Mouse (Mus musculus): ENCODE measurements around the gene Ubxn11. TPM values are rescaled to one million over a fixed set of nuclear protein-coding genes. Genes with fewer than 3 reads are reported as not detected.

Ubxn11 gene
- total and polyA plus RNA-seq, 3 experiments = 1.6 to 6.9 (median 2.1) TPM

- intact Hi-C loops (cut with DNase I) = no loop called here
- Histone ChIP-seq H3K4me3 (no peak overlapping the region), H3K27ac (no peak overlapping the region), H3K9ac (ENCODE audit: low read depth, low read length) (no peak overlapping the region), H3K4me1 (ENCODE audit: control insufficient read depth, insufficient read depth, low read length) (no peaks in the 10 kb centered on the region), H3K36me3 (ENCODE audit: control insufficient read depth, insufficient read depth, low read length) (no peaks in the 10 kb centered on the region), H3K27me3 (ENCODE audit: control insufficient read depth, insufficient read depth, low read length) (no peaks in the 10 kb centered on the region), H3K79me2 (replicated peaks; ENCODE audit: control insufficient read depth, insufficient read depth, low read length) (no peaks in the 10 kb centered on the region)
- no peak for TF ChIP-seq CTCF (IDR thresholded peaks at IDR 0.05)
- 0 out of 2 replicates have a peak, but pooled peaks have one; percentile 20 for TF ChIP-seq EP300 (IDR thresholded peaks at IDR 0.05; ENCODE audit: insufficient read depth, low read depth, low read length)
- TF ChIP-seq POLR2A (IDR thresholded peaks at IDR 0.05; ENCODE audit: insufficient read depth, low read depth, low read length) = no peak
- WGBS = 52% methylated on average over 8 of the region's 8 CpGs
- peak in 1 of 2 experiments; percentile 69 for DNase-seq
Observed at GRCm38 (mm10) chr4:134117012-134117411, 14.6 kb downstream of the Ubxn11 start.

- H3K27me3 ChIP-seq (ENCODE audit: control insufficient read depth, insufficient read depth, low read length) = no peaks in the 10 kb centered on the region
- no peak overlapping the region for H3K9ac ChIP-seq (ENCODE audit: low read depth, low read length)
- no peak overlapping the region for H3K27ac ChIP-seq
- DNase-seq = no peak
- WGBS = 35% methylated on average over 14 of the region's 14 CpGs
- TF ChIP-seq EP300 (IDR thresholded peaks at IDR 0.05; ENCODE audit: insufficient read depth, low read depth, low read length) (no peak), CTCF (IDR thresholded peaks at IDR 0.05) (no peak), POLR2A (IDR thresholded peaks at IDR 0.05; ENCODE audit: insufficient read depth, low read depth, low read length) (no peak)
- H3K79me2 ChIP-seq (replicated peaks; ENCODE audit: control insufficient read depth, insufficient read depth, low read length) = no peaks in the 10 kb centered on the region
- intact Hi-C loops (cut with DNase I) = no loop called here
- no peaks in the 10 kb centered on the region for H3K4me1 ChIP-seq (ENCODE audit: control insufficient read depth, insufficient read depth, low read length)
- no peak overlapping the region for H3K4me3 ChIP-seq
- H3K36me3 ChIP-seq (ENCODE audit: control insufficient read depth, insufficient read depth, low read length) = no peaks in the 10 kb centered on the region
Observed at GRCm38 (mm10) chr4:134118126-134118800, 15.9 kb downstream of the Ubxn11 start.

- DNase-seq = no peak
- Histone ChIP-seq H3K79me2 (replicated peaks; ENCODE audit: control insufficient read depth, insufficient read depth, low read length) (no peaks in the 10 kb centered on the region), H3K4me1 (ENCODE audit: control insufficient read depth, insufficient read depth, low read length) (no peaks in the 10 kb centered on the region), H3K27me3 (ENCODE audit: control insufficient read depth, insufficient read depth, low read length) (no peaks in the 10 kb centered on the region), H3K27ac (no peak overlapping the region), H3K4me3 (no peak overlapping the region), H3K36me3 (ENCODE audit: control insufficient read depth, insufficient read depth, low read length) (no peaks in the 10 kb centered on the region), H3K9ac (ENCODE audit: low read depth, low read length) (no peak overlapping the region)
- TF ChIP-seq EP300 (IDR thresholded peaks at IDR 0.05; ENCODE audit: insufficient read depth, low read depth, low read length) (no peak), CTCF (IDR thresholded peaks at IDR 0.05) (no peak), POLR2A (IDR thresholded peaks at IDR 0.05; ENCODE audit: insufficient read depth, low read depth, low read length) (no peak)
- WGBS = 86% methylated on average over 5 of the region's 5 CpGs
- intact Hi-C loops (cut with DNase I) = no loop called here
Observed at GRCm38 (mm10) chr4:134119042-134119441, 16.7 kb downstream of the Ubxn11 start.

GRCm38 (mm10) chr4:134119644-134120043 lies 17.3 kb downstream of the Ubxn11 start:
- H3K4me1 ChIP-seq (ENCODE audit: control insufficient read depth, insufficient read depth, low read length) = no peaks in the 10 kb centered on the region
- TF ChIP-seq POLR2A (IDR thresholded peaks at IDR 0.05; ENCODE audit: insufficient read depth, low read depth, low read length) = no peak
- peak; percentile 27 for TF ChIP-seq CTCF (IDR thresholded peaks at IDR 0.05)
- no peak for TF ChIP-seq EP300 (IDR thresholded peaks at IDR 0.05; ENCODE audit: insufficient read depth, low read depth, low read length)
- H3K27me3 ChIP-seq (ENCODE audit: control insufficient read depth, insufficient read depth, low read length) = no peaks in the 10 kb centered on the region
- H3K27ac ChIP-seq = no peak overlapping the region
- no peaks in the 10 kb centered on the region for H3K79me2 ChIP-seq (replicated peaks; ENCODE audit: control insufficient read depth, insufficient read depth, low read length)
- intact Hi-C loops (cut with DNase I) = loop anchor here (5.0 kb wide), 1 partner anchor 82 kb away; no protein-coding TSS in a partner anchor
- H3K4me3 ChIP-seq = no peak overlapping the region
- DNase-seq = no peak
- H3K36me3 ChIP-seq (ENCODE audit: control insufficient read depth, insufficient read depth, low read length) = no peaks in the 10 kb centered on the region
- 78% methylated on average over 9 of the region's 9 CpGs for WGBS
- H3K9ac ChIP-seq (ENCODE audit: low read depth, low read length) = no peak overlapping the region

GRCm38 (mm10) chr4:134120192-134120805 lies 17.9 kb downstream of the Ubxn11 start:
- 80% methylated on average over 6 of the region's 6 CpGs for WGBS
- no peak overlapping the region for H3K9ac ChIP-seq (ENCODE audit: low read depth, low read length)
- no peak for DNase-seq
- H3K27me3 ChIP-seq (ENCODE audit: control insufficient read depth, insufficient read depth, low read length) = no peaks in the 10 kb centered on the region
- no peaks in the 10 kb centered on the region for H3K4me1 ChIP-seq (ENCODE audit: control insufficient read depth, insufficient read depth, low read length)
- no peak for TF ChIP-seq EP300 (IDR thresholded peaks at IDR 0.05; ENCODE audit: insufficient read depth, low read depth, low read length)
- no peak for TF ChIP-seq POLR2A (IDR thresholded peaks at IDR 0.05; ENCODE audit: insufficient read depth, low read depth, low read length)
- no peak for TF ChIP-seq CTCF (IDR thresholded peaks at IDR 0.05)
- no peak overlapping the region for H3K4me3 ChIP-seq
- no peak overlapping the region for H3K27ac ChIP-seq
- intact Hi-C loops (cut with DNase I) = loop anchor here (5.0 kb wide), 1 partner anchor 83 kb away; no protein-coding TSS in a partner anchor
- no peaks in the 10 kb centered on the region for H3K36me3 ChIP-seq (ENCODE audit: control insufficient read depth, insufficient read depth, low read length)
- no peaks in the 10 kb centered on the region for H3K79me2 ChIP-seq (replicated peaks; ENCODE audit: control insufficient read depth, insufficient read depth, low read length)

- Histone ChIP-seq H3K27ac (no peak overlapping the region), H3K79me2 (replicated peaks; ENCODE audit: control insufficient read depth, insufficient read depth, low read length) (no peaks in the 10 kb centered on the region)
Observed at GRCm38 (mm10) chr4:134120916-134121315, 18.5 kb downstream of the Ubxn11 start.

More at GRCm38 (mm10) chr4:134120916-134121315, 18.5 kb downstream of the Ubxn11 start:
- no peak overlapping the region for H3K9ac ChIP-seq (ENCODE audit: low read depth, low read length)
- 80% methylated on average over 4 of the region's 4 CpGs for WGBS
- TF ChIP-seq EP300 (IDR thresholded peaks at IDR 0.05; ENCODE audit: insufficient read depth, low read depth, low read length) (no peak), POLR2A (IDR thresholded peaks at IDR 0.05; ENCODE audit: insufficient read depth, low read depth, low read length) (no peak)
- no peak overlapping the region for H3K4me3 ChIP-seq
- intact Hi-C loops (cut with DNase I) = loop anchor here (5.0 kb wide), 1 partner anchor 84 kb away; no protein-coding TSS in a partner anchor
- no peaks in the 10 kb centered on the region for H3K27me3 ChIP-seq (ENCODE audit: control insufficient read depth, insufficient read depth, low read length)
- H3K4me1 ChIP-seq (ENCODE audit: control insufficient read depth, insufficient read depth, low read length) = no peaks in the 10 kb centered on the region
- no peaks in the 10 kb centered on the region for H3K36me3 ChIP-seq (ENCODE audit: control insufficient read depth, insufficient read depth, low read length)
- no peak for DNase-seq
